Mouse (Mus musculus): Measurements from ENCODE around the gene Slc25a39. TPM values are rescaled to one million over a fixed set of nuclear protein-coding genes. Genes with fewer than 3 reads are reported as not detected.

The Slc25a39 gene
- total RNA-seq (2015; ENCODE audit: low replicate concordance), result 211 and 271 TPM in 2 replicates
- total RNA-seq (2017; ENCODE audit: low replicate concordance), result 78.9 and 80.8 TPM in 2 replicates

GRCm38 (mm10) chr11:102407834-102408215 lies at the start of gene Slc25a39:
Slc25a39 (minus strand) TSS chr11:102407946.
- peak; percentile 12; the same call in 1 of the 2 replicates for ATAC-seq (replicated peaks; ENCODE audit: low FRiP score, poor library complexity, severe bottlenecking)

- peak; percentile 78 for ATAC-seq (replicated peaks; ENCODE audit: low FRiP score, poor library complexity, severe bottlenecking)
These were observed 48.1 kb upstream of the Slc25a39 start for GRCm38 (mm10) chr11:102455740-102456396.

GRCm38 (mm10) chr11:102453131-102453530 lies 45.4 kb upstream of the Slc25a39 start:
- no peak for ATAC-seq (replicated peaks; ENCODE audit: low FRiP score, poor library complexity, severe bottlenecking)

GRCm38 (mm10) chr11:102449043-102450008 lies 41.6 kb upstream of the Slc25a39 start:
- ATAC-seq (replicated peaks; ENCODE audit: low FRiP score, poor library complexity, severe bottlenecking), result no peak

- no peak for ATAC-seq (replicated peaks; ENCODE audit: low FRiP score, poor library complexity, severe bottlenecking)
These were observed 40.6 kb upstream of the Slc25a39 start for GRCm38 (mm10) chr11:102448327-102448726.

GRCm38 (mm10) chr11:102447497-102447896 lies 39.8 kb upstream of the Slc25a39 start, which contains the start of gene Fam171a2:
Fam171a2 (minus strand) TSS chr11:102447682.
- peak; percentile 55; the same call in 1 of the 2 replicates for ATAC-seq (replicated peaks; ENCODE audit: low FRiP score, poor library complexity, severe bottlenecking)

- no peak for ATAC-seq (replicated peaks; ENCODE audit: low FRiP score, poor library complexity, severe bottlenecking)
These were observed 39.1 kb upstream of the Slc25a39 start for GRCm38 (mm10) chr11:102446581-102447461.

- ATAC-seq (replicated peaks; ENCODE audit: low FRiP score, poor library complexity, severe bottlenecking), result no peak
These were observed 38.2 kb upstream of the Slc25a39 start for GRCm38 (mm10) chr11:102445891-102446361.

- ATAC-seq (replicated peaks; ENCODE audit: low FRiP score, poor library complexity, severe bottlenecking), result no peak
These were observed 37.6 kb upstream of the Slc25a39 start for GRCm38 (mm10) chr11:102445264-102445890.

- no peak for ATAC-seq (replicated peaks; ENCODE audit: low FRiP score, poor library complexity, severe bottlenecking)
These were observed 37.0 kb upstream of the Slc25a39 start for GRCm38 (mm10) chr11:102444781-102445180.

GRCm38 (mm10) chr11:102444321-102444720 lies 36.6 kb upstream of the Slc25a39 start:
- no peak for ATAC-seq (replicated peaks; ENCODE audit: low FRiP score, poor library complexity, severe bottlenecking)

- ATAC-seq (replicated peaks; ENCODE audit: low FRiP score, poor library complexity, severe bottlenecking), result no peak
These were observed 36.0 kb upstream of the Slc25a39 start for GRCm38 (mm10) chr11:102443740-102444139.

GRCm38 (mm10) chr11:102442089-102442488 lies 34.3 kb upstream of the Slc25a39 start:
- ATAC-seq (replicated peaks; ENCODE audit: low FRiP score, poor library complexity, severe bottlenecking), result no peak

- ATAC-seq (replicated peaks; ENCODE audit: low FRiP score, poor library complexity, severe bottlenecking), result no peak
These were observed 33.7 kb upstream of the Slc25a39 start for GRCm38 (mm10) chr11:102441434-102441833.

- ATAC-seq (replicated peaks; ENCODE audit: low FRiP score, poor library complexity, severe bottlenecking), result no peak
These were observed 32.5 kb upstream of the Slc25a39 start for GRCm38 (mm10) chr11:102440255-102440654.

- ATAC-seq (replicated peaks; ENCODE audit: low FRiP score, poor library complexity, severe bottlenecking), result no peak
These were observed 31.6 kb upstream of the Slc25a39 start for GRCm38 (mm10) chr11:102439093-102440082.

- no peak; the same call in 1 of the 2 replicates for ATAC-seq (replicated peaks; ENCODE audit: low FRiP score, poor library complexity, severe bottlenecking)
These were observed 30.7 kb upstream of the Slc25a39 start for GRCm38 (mm10) chr11:102438212-102439092.
